ENCODE assay signal across 8 mouse cellular contexts in the genomic region with DNA sequence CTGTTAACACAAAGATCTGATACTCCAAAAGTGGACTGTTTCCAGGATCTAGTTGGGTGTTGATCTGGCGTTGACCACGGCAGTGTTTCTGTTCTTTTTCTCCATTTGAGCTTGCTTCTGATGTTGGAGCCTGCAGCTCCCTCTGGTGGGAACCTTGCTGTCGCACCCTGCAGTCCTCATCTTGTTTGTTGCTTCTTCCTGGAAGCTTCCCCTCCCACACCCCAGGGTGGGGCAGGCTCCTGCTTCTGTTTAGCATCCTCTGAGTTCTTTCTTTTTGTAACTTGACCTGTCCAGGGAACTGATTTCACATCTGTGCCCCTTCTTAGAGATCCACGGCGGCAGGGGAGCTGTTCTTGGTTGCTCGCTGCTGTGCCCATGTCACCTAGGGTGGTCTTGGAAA. TPM values are rescaled to one million over a fixed set of nuclear protein-coding genes. Genes with fewer than 3 reads are reported as not detected.
DNase-seq lines count a peak whose midpoint lies in the region; ATAC-seq and TF ChIP-seq lines count a peak whose summit lies in the region.

No protein-coding gene starts in this region.

- H3K4me3 ChIP-seq in heart, adult 2 months, result no peak overlapping the region
- H3K4me3 ChIP-seq in cortical plate, adult 2 months (ENCODE audit: insufficient read depth, low read length), result no peak overlapping the region
- no peak overlapping the region for H3K4me3 ChIP-seq in intestine, embryonic 15.5 days (replicated peaks)

- H3K27me3 ChIP-seq in heart, adult 2 months (ENCODE audit: control insufficient read depth, insufficient read depth, low read length), result no peaks in the 10 kb centered on the region
- H3K27me3 ChIP-seq in intestine, embryonic 15.5 days (replicated peaks), result no peaks in the 10 kb centered on the region

- peak; percentile 61 for TF ChIP-seq CTCF in heart, adult 2 months (IDR thresholded peaks at IDR 0.05)
- TF ChIP-seq CTCF in cortical plate, adult 2 months (IDR thresholded peaks at IDR 0.05; ENCODE audit: extremely low read depth, insufficient read depth, low read length), result peak; percentile 88

- ATAC-seq in intestine, embryonic 15.5 days, result 0 out of 2 replicates have a peak, but pooled peaks have one; percentile 36
- peak; percentile 75 for ATAC-seq in neutrophil, adult 5-6 weeks (ENCODE audit: extremely low read depth, insufficient number of reproducible peaks, low FRiP score, poor library complexity, severe bottlenecking)

- no peaks in the 10 kb centered on the region for H3K4me1 ChIP-seq in heart, adult 2 months (ENCODE audit: control insufficient read depth, insufficient read depth, low read length)
- H3K4me1 ChIP-seq in cortical plate, adult 2 months (ENCODE audit: control insufficient read depth, insufficient read depth, low read length), result no peaks in the 10 kb centered on the region
- no peaks in the 10 kb centered on the region for H3K4me1 ChIP-seq in intestine, embryonic 15.5 days (replicated peaks)

- intact Hi-C loops in heart, adult 2 months (cut with DNase I), result no loop called here

- H3K27ac ChIP-seq in heart, adult 2 months, result no peak overlapping the region
- H3K27ac ChIP-seq in cortical plate, adult 2 months (ENCODE audit: insufficient read depth, low read length), result no peak overlapping the region
- no peak overlapping the region for H3K27ac ChIP-seq in intestine, embryonic 15.5 days

- no peaks in the 10 kb centered on the region for H3K36me3 ChIP-seq in heart, adult 2 months (ENCODE audit: control insufficient read depth, insufficient read depth, low read length)
- H3K36me3 ChIP-seq in intestine, embryonic 15.5 days, result no peaks in the 10 kb centered on the region

- H3K79me2 ChIP-seq in heart, adult 2 months (replicated peaks; ENCODE audit: control insufficient read depth, insufficient read depth, low read length), result no peaks in the 10 kb centered on the region

- TF ChIP-seq EP300 in heart, adult 2 months (IDR thresholded peaks at IDR 0.05; ENCODE audit: insufficient read depth, low read depth, low read length), result no peak

- WGBS in heart, adult 2 months, result 18% methylated on average over 6 of the region's 6 CpGs
- WGBS in intestine, embryonic 15.5 days, result 28% methylated on average over 6 of the region's 6 CpGs

- H3K9me3 ChIP-seq in intestine, embryonic 15.5 days, result no peaks in the 10 kb centered on the region

- no peak overlapping the region for H3K4me2 ChIP-seq in intestine, embryonic 15.5 days (replicated peaks)

- no peak for TF ChIP-seq POLR2A in heart, adult 2 months (IDR thresholded peaks at IDR 0.05; ENCODE audit: insufficient read depth, low read depth, low read length)
- TF ChIP-seq POLR2A in cortical plate, adult 2 months (IDR thresholded peaks at IDR 0.05; ENCODE audit: extremely low read depth, insufficient read depth, low read length), result no peak

- no peak overlapping the region for H3K9ac ChIP-seq in heart, adult 2 months (ENCODE audit: low read depth, low read length)
- no peak overlapping the region for H3K9ac ChIP-seq in intestine, embryonic 15.5 days

- peak; percentile 24 to 27 for DNase-seq in heart, adult 2 months
- DNase-seq in heart, adult 9 months (ENCODE audit: low spot score in 2 of 2), result no peak
- peak; percentile 56 for DNase-seq in MN1 (ENCODE audit: low spot score)
- DNase-seq in left cerebral cortex, adult 8-10 months (ENCODE audit: low spot score in 2 of 2), result peak; percentile 21 to 36
- DNase-seq in thymus, postnatal 0 days (ENCODE audit: low spot score), result peak; percentile 58

RNA-seq across cellular contexts. Expression of gene Acpp, which starts 35.7 kb away (rescaled TPM):
- under 1 TPM; 0.23 to 0.41 TPM for total RNA-seq in heart, adult 2 months (2021)
- polyA plus RNA-seq in heart, adult 2 months (2012; rRNA removed), result 0.03 and 0.35 TPM in 2 replicates
- polyA plus RNA-seq in cortical plate, adult 2 months (2012; rRNA removed), result 0.09 and 0.17 TPM in 2 replicates
- polyA plus RNA-seq in intestine, embryonic 15.5 days (2015; fragmentation: Nextera tagmentation; extraction: Ambion mirVana), result 1.5 TPM in 2 replicates
- total RNA-seq in left cerebral cortex, adult 8-10 months (2022), result under 1 TPM in 2 of 4 experiments, not detected in 2; 0.34 to 0.81 TPM
- total RNA-seq in neutrophil, adult 5-6 weeks (2017), result 29.8 and 36.7 TPM in 2 replicates
- polyA plus RNA-seq in thymus, postnatal 0 days (2015; fragmentation: Nextera tagmentation; extraction: Ambion mirVana), result 5.7 and 6.3 TPM in 2 replicates

Comparison
In these comparisons a context has a peak if more than half of its experiments do, and no peak if none do; other contexts are left out.
1. DNase-seq: peak in heart, adult 2 months (2 of 2), MN1 (single experiment), left cerebral cortex, adult 8-10 months (2 of 2) and thymus, postnatal 0 days (single experiment); none in heart, adult 9 months (0 of 2).